Mouse (Mus musculus) frontal cortex, adult (tissue): ENCODE measurements at regions not wholly inside any gene's neighbourhood (a gene's known extent, or its start where the extent isn't known, plus 50 kb on each side); places are given as distances from the start of the nearest gene placed in this dataset.

Experiments used
- ATAC-seq: cut with Nextera tagmentation; 2 replicates; pipeline ENCODE4 v1.9.2; 2017; ENCODE audit warnings: mild to moderate bottlenecking, moderate library complexity, mixed read lengths; ENCODE audit not compliant: low TSS enrichment

DNA sequence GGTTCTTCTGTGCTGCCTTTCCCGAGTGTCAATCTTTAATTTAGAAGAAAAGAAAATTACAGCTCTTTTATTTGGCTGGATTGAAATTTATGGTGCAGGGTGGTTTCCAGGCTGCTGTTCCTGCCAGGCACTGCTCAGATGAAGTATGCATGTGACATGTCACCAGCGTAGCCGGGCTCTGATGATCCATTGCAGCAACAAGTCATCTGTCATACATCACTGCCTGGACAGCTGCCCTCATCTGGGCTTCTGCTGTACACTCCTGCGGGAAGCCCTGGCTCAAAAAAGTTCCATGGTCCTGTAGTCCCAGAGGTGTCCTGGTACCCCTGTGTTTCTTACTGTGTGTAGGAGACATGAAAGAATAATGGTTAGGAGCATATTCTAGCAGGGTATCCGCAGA is 773.0 kb downstream of the Kcnj2 start:
- ATAC-seq: no peak

DNA sequence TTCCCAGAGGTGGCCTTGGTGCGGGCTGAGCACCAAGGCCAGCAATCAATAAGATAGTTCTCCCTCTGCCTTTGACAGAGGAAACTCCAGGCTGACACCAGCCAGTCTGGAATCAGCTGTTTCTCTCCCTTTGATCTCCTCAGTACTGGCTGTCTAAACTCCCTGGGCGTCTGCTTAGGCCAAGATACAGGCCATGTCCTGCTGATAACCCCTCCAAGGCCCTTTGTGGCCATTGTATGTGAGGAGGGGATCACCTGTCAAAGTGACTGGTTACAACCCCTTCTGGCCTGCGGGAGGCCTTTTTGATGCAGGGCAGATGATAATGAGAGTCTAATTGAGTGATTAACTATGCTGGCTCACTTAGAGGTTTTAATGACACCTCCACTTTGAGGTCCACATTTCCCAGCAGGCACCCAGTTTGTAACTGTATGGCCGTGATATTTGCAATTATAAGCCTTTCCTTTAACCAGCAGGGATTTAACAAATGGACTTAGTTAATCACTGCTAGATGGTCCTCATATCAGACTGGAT is 777.8 kb downstream of the Kcnj2 start:
- no peak for ATAC-seq

DNA sequence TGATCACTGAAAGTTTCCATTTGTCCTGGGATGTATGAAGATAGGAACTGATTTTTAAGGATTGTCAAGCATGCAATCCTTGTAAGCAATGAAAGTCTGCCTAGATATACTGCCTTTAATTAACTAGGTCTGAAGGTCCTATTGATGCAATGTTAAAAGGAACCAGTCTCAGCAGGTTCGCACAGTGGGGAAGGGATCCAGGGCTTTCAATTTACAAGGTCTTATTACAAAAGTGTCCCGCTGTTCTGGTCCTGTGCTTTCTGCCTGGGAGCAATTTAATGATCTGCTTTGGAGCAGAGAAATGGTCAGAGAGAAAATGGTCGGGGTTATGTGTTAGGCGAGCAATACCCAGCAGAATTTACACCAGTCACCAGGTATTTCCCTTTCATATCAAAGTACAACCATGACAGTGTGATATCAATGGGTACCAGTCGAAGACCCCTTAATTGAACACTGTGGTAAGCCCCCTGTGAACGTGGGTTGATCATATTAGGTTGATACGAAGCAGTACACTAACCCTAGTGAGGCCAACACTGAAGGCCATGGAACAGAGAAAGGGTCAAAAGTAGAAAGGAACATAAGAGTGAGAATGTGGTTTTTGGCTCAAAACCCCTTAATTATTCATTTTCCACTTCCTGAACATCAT is 778.5 kb downstream of the Kcnj2 start:
- ATAC-seq: no peak

DNA sequence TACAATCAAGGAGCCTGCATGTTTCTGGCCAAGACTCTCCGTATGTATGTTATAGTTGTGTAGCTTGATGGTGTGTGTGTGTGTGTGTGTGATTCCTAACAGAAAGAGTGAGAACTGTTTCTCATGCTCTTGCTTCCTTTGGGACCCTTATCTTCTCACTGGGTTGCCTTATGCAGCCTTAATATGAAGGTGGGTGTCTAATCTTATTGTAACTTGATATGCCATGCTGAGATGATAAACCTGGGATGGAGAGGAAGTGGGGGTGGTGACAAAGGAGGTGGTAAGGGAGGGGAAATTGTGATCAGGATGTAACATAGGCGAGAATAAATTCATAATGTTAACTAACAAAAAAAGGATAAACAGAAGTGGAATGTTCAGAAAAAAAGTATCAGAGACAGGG is 791.3 kb downstream of the Kcnj2 start:
- ATAC-seq: no peak

DNA sequence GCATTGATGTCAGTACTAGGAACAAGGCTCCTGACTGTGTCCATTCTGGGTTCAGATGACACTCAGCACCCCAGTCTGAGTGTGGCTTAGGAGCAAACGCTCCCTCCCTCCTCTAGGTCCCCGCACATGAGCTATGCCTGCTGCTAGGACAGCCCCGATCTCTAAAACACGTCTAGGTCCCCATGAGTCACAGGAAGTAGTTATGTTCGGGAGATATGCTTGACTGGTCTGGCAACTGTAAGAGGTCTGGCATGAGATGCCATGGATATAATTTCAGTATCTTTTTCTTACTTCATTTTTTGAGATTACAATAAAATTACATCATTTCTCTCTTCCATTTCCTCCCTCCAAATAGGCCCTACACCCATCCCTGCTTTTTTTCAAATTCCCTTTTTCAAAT is 792.1 kb downstream of the Kcnj2 start:
- no peak for ATAC-seq

DNA sequence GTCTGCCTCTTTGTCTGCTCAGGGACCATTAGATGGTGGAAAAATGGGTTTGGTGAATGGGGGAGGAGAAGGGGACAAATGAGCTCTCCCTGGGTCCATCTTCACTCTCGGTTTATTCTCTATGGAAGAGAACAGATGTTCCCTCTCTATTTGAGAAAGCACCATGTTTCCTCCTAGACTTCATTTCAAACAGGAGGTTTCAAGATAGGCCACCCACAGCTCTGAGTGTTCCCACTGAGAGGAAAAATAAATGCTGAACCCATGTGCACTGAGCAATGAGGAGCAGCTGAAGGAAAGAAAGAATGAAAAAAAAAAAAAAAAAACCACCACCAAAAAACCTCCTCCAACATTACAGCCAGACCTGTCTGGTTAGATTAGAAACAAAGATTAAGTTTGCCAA is 799.2 kb downstream of the Kcnj2 start:
- ATAC-seq: peak; percentile 80

DNA sequence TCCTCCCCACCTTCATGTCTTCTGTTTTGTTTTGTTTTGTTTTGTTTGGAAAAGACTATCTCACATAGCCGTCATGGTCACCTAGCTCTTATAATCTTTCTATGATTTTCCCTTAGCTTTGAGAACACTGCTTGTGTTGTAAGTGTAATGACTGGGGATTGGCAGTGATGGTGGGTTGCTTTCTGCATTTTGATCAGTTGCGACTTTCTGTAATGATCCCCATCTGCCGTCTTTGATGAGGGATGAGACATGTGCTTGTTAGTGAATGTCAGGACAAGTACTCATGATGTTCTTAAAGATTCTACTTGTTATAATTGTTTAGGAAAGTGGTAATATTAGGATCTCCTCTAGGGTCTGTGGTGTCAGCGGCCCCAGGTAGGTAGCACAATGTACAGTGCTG is 809.4 kb downstream of the Kcnj2 start:
- no peak for ATAC-seq

DNA sequence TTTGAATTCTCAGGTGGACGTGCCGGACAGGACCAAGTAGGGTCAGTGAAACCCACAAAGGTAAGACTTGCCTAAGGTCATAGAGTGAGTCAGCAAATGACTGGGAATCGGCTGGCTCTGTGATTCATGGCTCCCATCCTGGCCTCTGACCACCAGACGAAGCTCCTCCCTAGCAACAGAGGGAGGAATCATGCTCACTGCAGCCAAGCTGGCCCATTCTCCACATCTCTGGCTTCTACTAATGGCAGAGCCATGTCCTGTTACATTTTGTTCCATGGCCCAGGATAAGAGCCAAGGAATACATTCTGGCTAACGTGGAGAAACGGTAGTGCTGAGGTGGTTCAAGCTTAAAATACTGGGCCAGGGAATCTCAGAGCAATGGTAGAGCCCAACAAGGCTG is 814.2 kb downstream of the Kcnj2 start:
- ATAC-seq: no peak

DNA sequence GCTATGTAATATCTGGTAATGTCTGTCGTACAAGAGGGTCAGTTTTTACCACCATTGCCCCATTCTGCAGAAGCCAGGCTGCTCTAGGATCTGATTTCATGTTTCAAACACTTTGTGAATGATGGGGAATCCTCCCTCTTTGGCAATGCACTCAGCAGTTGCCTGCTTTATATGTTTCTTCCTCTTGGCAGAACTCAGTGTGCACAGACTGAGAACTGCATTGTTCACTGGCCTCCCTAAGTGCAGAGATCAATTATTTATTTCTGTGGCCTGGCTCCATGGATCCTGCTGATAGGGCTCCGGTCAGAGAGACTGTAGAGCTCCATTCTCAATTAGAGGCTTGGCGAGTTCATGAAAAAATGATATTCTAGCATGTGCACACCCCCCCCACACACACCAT is 824.1 kb downstream of the Kcnj2 start:
- ATAC-seq: no peak

DNA sequence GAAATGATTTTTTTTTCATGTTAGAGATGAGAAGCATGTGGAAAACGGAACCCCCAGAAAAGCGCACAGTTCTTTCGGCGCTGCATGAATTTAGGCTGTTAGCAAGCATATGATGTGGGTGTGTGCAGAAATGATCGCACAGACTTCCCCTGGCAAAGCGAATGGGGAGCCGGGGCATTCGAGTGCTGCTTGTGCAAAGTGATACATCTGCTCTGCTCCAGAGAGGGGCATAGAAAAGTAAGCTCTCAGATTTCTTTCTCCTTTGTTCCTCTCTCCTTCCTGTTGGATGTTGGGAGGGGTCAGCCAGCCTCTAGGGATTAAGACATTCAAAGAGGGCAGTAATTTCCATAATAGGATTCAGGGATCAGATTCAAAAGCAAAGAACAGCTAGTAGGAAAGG is 827.9 kb downstream of the Kcnj2 start:
- ATAC-seq: peak; percentile 99

DNA sequence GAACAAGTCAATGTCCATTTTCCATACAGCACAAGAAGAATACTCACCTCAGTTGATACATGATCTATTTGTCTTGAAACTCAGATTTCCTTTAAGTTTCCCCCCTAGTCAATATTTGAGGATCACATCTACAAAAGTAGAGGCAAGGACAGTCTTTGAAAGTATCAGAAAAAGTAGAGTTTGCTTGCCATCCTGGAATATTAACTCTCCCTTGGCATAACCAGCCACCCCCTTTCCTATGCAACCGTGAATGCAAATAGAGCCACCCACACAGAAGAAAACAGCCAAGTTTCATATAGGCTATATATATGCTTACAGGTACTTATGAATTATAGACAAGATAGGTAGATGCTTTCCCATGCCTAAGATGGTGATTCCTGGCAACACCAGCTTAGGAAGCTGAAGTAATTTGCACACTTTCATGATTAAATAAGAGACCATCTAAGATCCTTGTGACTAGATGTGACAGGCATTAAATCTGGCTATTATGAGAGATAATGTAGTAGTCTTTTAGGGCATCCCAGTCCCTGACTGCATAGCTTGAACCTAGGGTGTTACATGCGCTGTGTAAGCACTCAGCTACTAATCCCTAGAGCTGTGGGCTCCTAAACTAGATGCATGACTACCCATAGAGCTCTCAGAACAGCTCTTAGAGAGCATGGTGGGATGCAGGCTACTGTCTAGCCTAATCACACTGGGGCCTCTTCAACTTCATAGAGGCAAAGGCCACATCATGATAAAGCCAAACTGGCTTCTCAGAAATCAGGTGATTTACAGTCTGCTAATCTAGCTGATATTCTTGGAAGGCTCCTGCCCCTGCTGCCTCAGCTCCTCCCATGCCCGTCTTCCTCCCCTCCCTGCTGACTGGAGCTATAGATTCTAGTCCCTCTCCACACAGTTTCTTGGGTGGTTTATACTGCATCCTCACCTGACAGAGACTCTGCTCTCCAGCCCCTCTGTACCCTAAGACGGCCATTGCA is 829.5 kb downstream of the Kcnj2 start:
- no peak for ATAC-seq

DNA sequence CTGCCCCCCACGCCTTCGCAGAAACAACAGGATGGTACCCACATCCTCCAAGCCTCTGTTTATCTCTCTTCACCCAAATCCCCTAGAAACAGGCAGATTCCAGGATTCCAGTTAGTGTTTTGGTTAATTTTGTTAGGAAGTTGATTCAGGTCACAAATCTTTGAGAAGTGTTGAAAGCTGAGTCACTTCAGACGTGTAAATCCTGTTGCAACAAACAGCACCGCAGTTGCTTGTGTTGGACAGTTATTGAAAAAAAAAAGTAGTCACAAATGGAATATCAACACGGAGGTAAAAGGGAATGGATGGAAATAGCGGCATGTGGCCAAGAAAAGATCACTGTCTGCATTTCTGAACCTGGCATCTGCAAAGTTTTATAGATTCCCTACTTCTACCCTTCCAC is 831.0 kb downstream of the Kcnj2 start:
- ATAC-seq: no peak

DNA sequence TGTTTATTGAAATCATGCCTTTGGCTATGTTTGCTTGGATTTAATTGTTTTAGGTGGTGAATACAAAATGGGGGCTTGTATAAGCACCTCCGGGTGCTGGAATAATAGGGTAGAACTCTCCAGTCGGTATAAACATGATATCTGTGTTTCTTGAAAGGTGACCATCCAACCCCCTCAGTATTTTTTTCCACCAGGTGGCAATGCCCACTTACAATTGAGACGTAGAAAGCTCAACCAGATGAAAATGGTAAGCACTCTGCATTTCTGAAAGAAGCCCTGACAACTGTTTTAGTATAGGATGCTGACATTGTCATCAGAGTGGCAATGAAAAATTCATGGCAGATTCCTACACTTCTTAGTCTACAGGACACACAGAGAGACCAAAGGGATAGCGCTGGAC is 838.1 kb downstream of the Kcnj2 start:
- ATAC-seq: no peak

DNA sequence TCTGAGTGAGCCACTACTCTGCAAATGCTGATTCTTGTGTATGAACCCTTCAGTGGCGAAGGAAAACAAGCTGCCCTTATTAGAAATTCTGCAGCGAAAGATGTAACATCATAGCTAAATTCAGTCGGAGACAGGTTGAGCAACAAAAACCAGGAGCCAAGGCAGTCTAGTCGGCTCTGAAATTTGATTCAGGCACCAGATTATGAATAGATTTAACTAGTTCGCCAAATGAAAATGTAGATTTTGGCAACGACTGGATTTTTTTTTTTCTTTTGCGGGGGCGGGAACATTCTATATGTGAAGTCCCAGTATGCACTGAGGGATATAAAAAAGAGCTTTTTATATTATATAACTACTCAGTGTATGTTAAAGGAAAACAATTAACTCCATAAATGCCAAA is 847.9 kb downstream of the Kcnj2 start:
- peak; percentile 92 for ATAC-seq

DNA sequence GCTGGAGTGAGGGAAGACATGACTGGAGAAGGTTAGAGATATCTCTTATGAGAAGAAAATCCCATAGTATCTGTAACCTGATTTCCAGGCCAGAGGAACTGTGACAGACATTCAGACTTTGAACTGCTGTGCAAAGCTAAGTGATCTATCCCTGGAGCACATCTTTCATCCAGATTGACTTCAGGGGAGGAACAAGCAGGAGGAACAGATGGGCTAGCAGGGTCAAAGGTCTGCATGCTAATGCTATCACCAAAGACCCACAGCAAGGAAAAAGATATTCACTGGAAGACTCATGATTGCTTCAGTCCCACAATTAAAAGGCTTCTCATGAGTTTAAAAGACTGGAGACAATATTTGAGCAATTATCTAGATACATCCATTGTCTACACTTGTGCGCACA is 855.7 kb upstream of the Sox9 start:
- ATAC-seq: no peak

DNA sequence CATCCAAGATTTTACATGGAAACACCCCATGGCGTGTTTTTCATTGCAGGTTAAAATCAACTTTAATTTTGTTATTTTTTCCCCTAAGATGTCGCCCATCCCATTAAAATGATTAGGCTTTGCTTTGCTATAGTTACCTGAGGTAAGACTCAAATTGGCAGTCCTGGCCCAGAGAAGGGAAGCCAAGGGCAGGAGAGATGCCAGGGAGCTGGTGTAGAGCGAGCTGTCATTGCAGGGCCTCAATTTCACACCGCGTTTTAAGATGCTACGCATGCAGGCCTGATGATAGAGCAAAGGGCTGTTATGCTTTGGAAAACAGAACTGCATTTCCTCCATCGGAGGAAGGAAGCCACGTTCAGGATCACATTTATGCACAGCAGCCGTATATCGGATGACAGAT is 852.7 kb upstream of the Sox9 start:
- no peak for ATAC-seq

DNA sequence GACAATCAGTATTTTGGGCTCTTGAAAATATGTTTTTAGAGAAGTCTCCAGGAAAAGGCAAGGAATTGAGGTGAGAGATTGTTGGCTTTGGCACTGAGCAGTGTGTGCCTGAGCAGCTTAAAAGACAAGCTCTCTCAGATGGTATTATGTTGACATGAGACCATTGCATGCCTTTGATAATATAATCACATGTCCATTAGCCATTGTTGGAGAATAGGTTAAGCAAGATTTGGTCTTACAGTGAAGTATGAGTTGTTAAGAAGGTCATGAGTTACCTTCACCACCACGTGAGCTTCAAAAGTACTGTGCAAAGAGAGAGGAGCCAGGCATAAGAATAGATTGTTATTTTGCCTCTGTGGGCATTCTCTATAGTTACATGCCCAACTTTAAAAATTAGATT is 850.0 kb upstream of the Sox9 start:
- ATAC-seq: no peak

DNA sequence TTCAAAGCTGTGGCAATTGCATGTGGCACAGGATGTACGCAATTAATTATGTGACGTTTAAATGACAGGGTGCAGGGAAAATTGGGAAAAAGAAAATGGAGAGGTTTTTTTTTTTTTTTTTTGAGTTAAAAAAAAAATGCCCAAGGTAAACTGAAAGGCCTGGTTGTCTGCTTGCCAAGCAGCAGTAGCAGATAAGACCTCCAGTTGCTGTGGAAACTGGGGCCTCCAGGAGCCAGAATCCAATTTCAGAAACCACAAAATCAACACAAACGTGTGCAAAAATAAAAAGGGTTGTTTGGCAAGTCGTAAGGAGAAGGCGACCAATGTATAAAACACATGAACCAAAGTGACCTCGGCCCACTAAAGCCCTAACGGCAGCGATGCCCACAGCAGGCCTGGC is 837.7 kb upstream of the Sox9 start:
- ATAC-seq: no peak

DNA sequence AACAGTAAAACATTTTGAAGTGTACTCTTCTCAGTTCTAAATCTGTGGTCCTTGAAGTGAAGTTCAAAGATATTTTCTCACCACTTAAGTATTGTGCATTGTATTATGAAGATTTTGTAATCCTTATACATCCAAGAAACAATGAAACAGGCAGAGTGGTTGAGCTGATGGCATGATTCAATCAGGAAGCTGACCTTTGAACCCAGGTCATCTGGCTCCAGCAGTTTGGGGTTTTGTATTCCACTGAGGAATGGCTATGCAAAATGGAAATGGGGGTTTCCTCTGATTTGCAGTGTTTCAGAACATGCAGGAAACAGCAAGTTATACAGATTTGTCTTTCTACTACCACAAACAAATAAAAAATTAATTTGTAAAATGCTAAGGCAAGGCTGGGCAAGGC is 836.2 kb upstream of the Sox9 start:
- no peak for ATAC-seq

DNA sequence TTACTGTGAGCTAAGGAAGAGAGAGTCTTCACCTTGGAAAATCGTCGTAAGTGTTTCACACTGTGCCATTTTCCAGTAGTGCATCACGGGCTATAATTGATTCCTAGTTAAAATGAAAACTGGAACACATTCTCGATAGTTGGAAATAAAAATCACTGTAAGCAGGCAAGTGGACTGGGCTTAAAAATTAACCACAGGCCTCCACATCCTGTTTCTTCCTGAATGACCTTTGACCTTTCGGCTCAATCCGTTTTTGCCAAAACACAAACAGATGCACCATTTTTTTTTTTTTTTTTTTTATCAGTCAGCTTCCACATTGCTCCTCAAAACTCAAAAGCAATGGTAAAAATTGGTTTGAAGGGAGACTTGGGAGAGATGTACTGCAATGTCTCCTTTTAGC is 834.4 kb upstream of the Sox9 start:
- no peak for ATAC-seq

DNA sequence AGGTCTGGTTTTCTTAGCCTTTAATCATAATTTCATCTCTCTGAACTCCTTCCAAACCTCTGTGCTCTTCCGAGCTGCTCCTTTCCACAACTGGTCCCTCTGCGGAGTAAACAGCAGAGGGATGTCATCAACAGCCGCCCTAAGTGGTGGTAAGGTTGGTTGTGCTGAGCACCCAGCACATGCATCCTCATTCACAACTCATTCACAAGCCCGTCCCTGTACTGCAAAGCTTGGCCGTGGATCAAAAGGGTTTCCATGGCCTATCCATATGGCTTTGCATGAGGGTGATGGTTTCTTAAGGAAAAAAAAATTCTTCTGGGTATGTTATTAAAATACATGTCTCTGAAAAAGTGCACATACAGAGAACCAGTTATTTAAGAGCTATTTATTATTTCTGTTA is 828.6 kb upstream of the Sox9 start:
- ATAC-seq: no peak

DNA sequence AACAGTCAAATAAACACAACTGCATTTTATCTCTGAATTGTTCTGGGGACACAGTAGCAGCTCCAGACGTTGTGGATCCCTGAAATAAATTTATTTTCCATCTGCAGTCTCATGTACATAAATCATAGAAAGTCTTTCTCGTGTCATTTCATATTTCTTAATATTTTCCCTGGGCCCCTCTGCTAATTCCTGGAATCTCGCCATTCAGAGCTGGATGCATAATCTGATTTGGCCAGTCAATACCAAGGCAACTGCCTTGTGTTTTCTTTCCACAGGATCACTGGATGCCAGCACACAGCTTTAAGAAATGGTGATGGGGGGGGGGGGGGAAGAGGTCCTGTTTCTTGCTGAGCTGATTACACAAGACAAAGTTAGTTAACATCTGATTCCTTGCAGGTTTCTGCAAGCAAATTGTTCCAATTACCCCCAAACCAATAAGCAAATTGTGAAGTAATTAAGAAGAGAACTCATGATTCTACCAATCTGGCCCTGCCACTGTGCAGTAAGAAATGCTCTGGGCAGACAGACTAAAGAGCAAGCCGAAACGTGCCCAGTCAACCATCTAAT is 824.2 kb upstream of the Sox9 start:
- no peak for ATAC-seq
